Mouse (Mus musculus) left cerebral cortex, adult 11 months (tissue): Measurements from ENCODE around the gene Aco1.

ENCODE experiments used
- DNase-seq: peaks from one replicate; pipeline ENCODE4 v3.0.0; 2022; ENCODE audit warnings: low spot score

Aco1 gene

DNA sequence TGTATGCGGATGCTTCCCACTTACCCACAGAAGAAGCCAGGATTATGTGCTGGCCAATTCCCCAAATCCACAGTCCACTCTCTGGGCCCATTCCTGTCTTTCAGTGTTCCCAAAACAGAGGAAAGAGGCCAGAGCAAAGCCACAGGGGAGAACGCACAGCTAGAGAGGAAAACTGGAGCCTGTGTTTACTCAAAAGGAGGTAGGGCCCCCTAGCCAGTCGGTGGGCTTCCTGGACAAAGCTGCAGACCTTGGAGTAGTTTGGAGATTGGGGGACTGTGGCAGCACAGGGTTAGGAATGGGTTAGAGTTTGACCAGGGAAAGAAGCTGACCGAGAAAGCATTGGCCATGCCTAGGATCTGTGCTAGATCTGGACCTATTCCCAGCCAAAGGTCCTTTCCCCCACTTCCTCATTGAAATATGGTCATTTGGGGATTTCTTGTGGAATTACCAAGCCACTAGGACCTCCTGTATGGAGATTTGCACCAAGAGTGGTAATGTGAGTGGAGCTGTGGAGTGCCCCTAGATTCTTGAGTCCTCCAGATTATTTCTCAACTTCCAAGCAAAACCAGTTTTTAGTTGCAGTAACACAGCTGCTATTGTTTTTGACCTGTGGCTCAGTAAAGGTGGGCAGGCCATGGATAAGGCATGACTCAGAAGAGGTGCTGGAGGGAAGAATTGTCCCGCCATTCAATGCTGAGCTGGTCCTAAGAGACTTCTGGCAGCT, 14.8 kb downstream of the Aco1 start:
- DNase-seq, result no peak

DNA sequence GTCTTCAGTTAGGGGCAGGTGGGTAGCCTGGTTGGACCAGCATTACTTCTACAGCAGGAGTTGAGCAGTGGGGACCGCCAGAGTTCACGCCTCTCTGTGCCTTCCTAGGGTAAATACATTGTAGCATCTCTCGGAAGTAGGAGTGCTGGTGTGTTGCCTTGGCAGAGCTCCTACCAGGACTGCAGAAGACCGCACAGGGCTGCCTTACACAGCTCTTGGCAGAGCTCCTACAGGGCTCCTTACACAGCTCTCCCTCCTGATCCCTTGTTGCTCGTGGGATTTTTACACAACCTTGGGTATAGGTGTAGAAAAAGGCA, 15.3 kb downstream of the Aco1 start:
- no peak for DNase-seq

DNA sequence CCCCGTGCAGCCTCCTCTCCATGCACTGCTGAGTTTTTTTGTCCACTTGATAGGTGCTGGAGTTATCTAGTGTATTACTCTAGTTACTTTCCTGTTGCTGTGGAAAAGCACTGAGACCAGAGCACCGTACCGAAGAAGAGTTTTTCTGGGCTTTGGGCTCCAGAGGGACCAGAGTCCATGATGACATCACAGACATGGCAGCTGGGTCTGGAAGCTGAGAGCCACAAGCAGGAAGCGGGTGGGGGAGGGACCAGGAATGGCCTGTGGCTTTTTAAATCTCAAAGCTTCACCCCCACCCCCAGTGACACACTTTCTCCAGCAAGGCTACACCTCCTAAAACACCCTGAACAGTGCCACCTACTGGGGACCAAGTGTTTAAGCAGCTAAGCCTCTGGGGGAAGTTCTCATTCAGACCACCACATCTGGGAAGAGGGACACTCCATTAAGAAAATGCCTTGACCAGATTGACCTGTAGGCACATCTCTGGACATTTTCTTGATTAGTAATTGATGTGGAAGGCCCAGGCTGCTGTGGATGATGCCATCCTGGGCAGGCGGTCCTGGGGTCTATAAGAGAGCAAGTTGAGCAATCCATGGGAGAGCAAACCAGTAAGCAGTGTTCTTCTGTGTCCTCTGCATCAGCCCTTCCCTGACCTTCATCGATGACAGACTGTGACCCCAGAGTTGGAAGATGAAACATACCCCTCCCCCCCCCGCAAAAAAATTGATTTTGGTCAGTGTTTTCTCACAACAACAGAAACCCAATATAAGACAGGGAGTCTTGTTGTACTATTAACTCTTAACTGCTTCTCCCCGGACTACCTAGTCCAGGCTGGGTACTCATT, 17.9 kb downstream of the Aco1 start:
- DNase-seq, result no peak

DNA sequence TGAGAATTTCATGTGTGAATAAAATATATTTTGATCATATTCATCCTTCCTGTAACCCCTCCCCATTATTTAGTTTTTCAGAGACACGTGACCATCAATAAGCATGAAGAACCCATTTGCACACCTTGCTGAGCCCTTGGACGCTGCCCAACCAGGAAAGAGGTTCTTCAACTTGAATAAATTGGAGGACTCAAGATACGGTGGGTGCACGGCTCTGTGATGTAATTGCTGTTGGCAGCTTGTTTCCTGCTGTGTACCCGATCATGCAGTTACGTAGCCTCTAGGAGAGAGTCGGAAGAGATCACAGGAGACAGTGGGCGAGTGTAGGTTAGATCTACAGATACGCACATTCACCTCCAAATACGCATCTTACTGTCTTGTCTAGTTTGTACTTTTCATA, 20.8 kb downstream of the Aco1 start:
- no peak for DNase-seq

DNA sequence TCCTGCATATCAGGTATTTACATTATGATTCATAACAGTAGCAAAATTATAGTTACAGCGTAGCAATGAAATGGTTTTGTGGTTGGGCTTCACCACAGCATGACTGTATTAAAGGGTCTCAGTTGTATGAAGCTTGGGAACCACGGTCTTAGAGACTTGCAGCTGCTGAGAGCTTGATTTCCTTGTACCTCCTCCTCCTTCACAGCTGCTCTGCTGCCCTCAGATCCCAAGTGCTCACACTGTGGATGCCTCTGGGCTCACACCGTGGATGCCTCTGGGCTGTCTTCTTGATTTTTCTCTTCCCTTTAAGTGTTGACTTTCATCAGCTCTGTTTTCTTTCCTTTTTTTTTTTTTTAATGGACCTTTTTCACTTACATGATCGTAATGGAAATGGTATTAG, 28.6 kb downstream of the Aco1 start:
- no peak for DNase-seq

DNA sequence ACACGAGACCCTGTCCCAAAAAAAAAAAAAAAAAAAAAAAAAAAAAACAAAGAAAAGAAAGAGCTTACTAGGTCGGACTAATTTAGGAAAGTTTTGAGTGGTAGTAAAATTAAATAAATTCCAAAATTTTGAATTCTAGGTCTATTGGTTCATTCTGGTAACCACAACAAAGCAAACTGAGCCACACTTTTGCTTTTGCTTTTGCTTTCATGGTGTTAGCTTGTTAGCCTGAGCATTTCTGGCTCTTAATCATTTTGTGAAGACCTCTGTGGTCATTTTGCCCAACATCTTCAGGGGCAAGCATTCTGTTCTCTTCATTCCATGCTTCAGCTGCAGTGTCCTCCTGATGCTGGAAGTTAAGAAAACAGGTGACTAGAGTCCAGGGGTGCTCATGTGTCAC, 29.5 kb downstream of the Aco1 start:
- DNase-seq, result no peak

DNA sequence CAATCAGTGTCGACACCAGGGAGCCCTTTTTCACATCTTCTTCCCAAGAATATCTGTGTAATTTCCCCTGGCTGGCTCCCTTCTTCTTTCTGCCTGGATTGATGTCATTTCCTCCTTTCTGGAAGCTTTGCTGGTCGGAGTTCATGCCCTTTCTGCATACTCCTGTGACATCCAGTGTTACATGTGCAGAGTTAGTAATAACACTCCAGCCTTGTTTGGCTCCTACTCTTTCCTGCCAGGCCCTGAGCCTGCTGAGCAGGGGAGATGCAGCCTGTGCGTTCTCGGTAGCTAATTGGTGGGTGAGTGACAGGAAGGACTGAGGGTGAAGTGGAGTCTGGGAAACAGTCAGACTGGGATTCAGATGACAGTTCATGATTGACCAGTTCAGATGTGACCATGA, 31.4 kb downstream of the Aco1 start:
- no peak for DNase-seq

DNA sequence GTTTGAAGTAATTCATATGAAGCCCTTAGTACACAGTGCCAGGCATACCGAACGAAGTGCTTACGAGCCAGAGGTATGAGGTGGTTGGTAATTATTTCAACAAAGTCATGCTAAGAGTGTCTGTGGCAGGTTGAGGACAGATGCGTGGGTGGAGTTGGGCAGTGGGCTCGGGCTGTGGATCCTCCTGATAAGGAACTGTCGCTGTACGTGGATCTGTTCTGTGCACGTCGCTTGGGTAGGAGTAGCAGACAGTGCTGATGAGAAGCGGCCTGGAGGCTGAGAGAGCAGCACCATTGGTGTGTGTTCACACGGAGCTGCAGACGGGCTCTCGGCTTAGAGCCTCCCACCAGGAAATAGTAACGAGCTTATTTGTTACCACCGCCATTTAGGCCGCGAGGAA, 35.7 kb downstream of the Aco1 start:
- no peak for DNase-seq

DNA sequence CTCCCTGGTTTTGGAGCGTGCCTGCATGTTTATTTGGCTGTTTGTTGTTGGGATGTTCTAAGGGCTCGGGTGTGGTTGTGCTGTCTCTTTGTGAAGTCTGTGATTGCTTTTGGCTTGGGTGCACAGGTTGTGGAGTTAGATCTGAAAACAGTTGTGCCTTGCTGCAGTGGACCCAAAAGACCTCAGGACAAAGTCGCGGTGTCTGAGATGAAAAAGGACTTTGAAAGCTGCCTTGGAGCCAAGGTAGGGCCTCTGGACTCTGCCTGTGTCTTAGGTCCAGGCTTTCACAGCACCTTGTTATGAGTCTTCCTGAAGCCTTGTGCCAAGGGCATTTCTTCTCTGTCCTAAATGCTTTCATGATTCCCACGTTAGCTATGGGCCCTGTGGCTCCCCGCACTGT, 37.2 kb downstream of the Aco1 start:
- no peak for DNase-seq

DNA sequence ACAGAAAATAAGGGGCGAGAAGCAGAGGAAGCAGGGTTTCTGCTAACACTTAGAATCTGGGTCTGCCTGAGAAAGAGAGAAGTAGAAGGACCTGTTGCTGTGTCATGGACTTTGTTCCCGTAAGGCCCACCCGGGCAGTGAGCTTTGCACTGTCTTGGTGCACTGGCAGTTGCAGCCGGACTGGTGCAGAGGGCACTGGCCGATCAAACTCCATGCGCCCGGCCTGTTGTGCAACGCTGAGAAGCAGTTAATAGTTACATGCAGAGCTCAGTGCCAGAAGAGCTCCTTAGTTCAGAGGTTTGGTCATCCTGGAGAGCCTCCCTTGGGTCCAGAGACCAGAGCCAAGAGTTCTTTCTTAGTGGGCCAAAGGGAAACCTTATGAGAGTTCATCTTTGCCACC, 38.8 kb downstream of the Aco1 start:
- no peak for DNase-seq

DNA sequence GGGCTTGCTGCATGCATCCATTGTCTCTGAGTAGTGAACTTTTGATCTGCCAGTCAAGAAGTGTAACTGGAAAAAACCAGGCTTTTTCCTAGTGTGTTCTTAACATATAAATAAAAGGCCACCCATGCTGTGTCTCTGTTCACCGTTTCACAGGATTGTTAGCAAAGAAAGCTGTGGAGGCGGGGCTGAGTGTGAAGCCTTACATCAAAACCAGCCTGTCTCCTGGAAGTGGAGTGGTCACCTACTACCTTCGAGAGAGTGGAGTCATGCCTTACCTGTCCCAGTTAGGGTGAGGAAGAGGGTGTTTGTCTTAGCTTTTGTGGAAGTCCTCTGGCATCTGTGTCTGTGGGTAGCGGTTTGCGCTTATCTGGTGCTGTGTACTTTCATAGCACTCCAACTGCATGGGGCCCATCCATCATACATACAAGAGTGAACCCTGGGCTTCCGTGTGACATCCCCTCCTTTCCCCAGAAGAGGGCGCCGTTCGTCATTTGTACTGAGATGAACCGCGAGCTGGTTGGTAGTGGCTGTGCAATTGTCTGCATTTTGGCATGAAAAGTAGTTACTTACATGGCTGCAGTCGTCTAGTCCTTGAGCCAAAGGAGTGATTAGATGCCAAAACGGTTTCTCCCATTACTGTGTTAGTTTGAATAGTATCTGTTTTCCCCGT, 39.9 kb downstream of the Aco1 start:
- peak; percentile 28 for DNase-seq

DNA sequence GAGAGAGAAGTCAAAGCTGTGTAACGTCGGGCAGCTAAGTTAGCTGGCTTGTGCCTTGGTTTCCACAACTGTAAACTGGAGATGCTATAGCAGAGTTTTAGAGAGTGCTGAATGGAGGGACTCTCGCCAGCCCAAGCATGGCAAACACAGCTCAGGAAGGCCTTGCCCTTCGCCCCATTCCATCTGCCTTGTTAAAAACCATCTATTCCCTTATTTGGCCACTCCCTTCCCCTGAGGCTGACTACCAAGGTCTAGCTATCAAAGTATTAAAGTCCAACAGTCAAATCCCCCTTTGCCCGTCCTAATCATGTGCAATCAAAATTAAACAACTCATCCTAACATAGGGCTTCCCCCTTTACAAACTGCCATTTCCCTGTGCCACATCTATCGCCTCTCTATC, 40.9 kb downstream of the Aco1 start:
- DNase-seq, result no peak

DNA sequence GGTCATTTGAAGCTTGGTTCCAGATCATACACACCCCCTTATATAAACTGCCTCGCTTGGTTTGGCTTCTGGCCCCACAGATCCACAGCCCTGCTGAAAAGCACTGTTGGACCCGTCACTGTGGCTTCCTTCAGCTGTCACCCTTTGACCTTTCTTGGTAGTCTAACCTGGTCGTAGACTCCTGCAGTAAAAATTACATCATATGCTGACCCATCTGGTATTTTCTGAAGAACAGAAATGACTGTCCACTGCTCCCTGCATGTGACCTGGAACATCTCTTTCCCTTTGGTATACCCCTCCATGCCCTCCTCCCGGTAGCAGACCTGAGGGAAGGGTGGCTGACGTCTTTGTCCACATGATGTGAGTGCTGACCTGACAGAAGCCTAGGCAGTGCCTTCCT, 41.6 kb downstream of the Aco1 start:
- no peak for DNase-seq

DNA sequence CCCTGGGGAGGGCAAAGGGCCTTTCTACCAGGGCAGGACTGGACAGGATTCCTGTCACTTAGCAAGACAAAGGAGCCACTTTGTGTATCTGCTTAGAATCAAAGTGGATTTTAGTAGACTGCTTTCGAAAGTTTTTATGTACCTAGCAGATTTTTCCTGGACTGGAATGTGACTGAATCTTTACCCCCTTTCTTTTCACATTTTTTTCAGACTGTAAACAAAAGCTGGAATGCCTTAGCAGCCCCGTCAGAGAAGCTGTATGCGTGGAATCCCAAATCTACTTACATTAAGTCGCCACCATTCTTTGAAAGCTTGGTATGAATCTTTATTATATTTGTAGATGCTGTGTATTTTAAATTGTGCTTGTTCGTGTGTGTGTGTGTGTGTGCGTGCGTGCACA, 45.1 kb downstream of the Aco1 start:
- no peak for DNase-seq

DNA sequence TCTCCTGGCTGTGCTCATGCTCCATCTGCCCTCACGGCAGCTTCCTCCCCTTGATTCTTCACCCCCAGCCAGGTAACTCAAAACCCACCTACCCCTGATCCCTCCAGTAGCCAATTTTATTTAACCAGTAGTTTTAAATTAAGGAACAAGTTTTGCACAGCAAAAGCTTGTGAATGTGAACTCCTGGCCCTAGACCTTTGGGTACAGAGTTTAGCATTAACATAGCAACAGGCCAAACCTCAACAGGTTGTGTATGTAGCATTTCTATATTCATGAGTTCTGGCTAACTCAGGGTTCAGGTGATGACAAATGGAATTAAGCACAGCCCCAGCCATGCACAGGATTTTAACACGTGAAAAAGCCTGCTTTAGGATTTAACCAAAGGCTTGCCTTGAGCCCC, 49.4 kb downstream of the Aco1 start:
- DNase-seq, result no peak

DNA sequence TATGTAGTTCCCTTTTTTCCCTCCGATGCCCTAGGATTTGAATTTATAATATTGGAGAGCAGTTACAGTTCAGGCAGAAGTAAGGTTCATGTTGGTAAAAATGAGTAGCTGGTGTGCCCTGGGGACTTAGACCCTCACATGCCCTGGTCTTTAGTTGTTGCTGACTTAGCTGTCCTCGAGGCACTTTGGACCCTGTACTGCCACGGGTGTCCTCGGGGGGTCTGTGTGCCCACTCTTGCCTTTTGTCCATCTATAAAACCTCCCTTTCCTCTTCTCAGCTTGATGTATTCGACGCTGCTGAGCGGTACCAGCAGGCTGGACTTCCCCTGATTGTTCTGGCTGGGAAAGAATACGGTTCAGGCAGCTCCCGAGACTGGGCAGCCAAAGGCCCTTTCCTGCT, 50.6 kb downstream of the Aco1 start:
- DNase-seq, result no peak

DNA sequence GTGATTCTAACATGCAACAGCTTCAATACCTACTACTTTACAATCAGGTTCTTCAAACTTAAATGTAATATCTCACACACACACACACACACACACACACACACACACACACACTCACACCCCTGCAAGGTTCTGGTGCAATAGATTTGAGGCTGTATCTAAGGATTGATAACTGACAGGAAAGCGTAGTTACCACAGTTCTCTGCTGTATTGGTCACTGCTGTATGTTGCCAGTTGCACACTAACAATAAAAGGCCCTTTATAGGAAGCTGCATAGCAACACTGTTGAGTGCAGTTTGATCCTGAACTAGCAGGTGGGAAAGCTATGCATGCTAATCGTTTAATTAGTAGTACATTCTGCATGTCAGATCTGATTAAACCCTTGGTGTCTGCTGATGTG, 52.5 kb downstream of the Aco1 start:
- DNase-seq, result no peak

DNA sequence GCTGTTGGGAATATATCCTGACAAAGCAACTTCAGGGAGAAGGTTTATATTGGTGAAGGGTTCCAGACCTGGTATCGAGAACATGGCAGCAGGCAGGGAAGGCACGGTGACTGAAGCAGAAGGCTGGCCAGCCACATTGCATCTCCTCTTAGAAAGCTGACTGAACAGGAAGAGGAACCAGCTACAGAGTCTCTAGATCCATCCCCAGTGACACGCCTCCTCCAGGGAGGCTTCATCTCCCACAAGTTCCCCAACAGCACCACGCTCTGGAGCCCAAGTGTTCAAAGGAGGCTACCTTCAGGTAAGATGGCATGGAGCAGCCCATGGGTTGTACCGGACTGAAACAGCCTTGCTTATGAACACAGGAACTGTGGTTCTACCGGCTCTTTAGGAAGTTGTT, 59.3 kb downstream of the Aco1 start:
- no peak for DNase-seq

DNA sequence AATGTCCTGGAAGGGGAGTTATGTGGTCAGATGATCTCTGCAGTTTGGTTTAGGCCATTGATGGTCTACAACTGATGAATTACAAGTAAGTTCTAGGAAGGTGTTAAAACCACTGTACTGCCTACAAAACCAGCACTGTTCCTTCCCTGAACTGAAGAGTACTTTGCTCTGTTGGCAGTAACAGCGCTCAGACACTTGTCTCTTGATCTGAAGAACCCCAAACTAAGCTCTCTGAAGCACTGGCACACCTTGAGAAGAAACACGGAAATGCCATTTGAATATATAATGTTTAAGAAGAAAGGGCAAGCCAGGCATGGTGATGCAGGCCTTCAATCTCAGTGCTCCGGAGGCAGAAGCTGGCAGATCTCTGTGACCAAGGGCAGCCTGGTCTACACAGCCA, 61.5 kb downstream of the Aco1 start:
- DNase-seq, result no peak

DNA sequence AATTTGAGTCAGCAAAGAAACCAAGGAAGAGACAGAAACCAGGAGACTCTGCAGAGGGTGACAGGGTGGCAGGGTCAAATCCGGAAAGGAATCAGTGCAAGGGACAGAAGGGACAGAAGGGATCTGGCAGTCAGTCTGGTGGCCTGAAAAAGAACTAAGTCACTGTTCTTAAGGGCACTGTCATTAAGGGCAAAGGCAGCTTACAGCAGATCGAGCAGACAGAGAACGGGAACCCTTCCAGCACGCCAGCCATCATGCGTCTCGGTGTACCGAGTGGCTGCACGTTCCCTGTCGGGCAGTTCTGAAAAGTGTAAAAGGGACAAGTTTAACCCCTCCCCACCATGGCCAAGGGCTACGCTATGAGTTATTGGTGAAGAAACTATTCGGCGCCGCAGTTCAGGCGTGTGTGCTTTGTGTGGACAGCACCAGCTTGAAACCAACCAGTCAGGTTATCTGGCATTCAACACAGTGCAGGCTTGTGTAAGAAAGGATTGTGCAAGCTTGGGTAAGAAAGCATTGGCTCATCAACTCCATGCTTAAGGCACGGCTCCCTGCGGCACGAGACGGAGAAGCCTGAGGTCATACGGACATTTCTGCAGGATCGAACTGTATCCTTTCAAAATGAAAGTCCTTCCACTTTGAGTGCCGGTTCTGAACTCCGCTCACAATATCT, 62.5 kb downstream of the Aco1 start:
- DNase-seq, result no peak

DNA sequence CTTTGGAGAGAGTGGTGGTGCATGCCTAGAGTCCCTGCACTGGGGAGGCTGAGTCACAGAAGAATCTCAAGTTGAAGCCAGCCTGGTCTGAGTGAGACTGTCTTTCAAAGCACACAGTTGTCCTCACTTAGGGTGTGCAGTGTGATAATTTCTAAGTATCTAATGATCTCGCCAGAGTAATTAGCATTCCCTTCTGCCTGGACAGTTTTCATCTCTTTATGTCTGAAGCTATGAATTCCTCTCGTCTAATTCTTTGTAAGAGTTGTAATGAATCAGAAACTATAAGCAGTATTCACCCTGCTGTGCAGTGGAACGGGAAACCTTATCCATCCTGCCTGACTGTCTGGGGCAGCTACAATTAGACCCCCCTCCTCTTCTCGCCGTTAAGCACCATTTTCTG, 64.8 kb downstream of the Aco1 start:
- no peak for DNase-seq

DNA sequence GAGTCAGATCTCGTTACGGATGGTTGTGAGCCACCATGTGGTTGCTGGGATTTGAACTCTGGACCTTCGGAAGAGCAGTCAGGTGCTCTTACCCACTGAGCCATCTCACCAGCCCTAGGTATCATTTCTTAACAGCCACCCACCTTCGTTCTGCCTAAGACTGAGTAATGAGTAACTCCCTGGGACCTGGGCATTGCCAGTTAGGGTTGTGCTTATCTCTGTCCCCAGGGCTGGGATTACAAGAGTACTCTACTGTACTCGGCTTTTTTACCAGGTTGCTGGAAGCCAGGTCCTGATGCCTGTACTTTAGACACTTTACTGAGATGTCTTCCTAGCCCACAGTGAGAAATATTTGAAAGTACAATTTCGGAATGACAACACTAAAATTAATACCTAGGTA, 69.3 kb downstream of the Aco1 start:
- no peak for DNase-seq

DNA sequence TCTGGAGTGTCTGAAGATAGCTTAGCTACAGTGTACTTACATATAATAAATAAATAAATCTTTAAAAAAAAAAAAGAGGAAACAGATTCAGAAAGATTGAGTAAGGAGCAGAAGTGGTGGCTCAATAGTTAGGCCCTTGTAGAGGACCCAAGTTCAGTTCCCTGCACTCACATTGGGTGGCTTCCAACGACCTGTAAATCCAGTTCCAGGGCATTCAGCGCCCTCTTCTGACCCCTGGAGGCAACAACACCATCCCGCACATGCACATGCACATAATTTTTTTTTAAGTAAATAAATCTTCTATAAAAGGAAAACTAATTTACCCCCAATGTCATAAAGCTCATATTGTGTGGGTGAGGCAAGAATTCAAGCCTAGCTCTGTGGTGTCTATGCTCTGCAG, 75.0 kb downstream of the Aco1 start:
- no peak for DNase-seq
